Comparison of ENCODE assay signal across 12 mouse cellular contexts in genomic region chr6:144477287-144478064, GRCm38 (mm10).
DNase-seq lines count a peak whose midpoint lies in the region; ATAC-seq lines count a peak whose summit lies in the region.
"Had no signal": no experiment of that assay in that cellular context is flagged by ENCODE, and none has a peak within 500 bp of the region (broad histone marks: within the 10 kb centered on the region; RNA-seq: fewer than 3 reads in every experiment).

No protein-coding gene starts in this region.

- no peak overlapping the region for H3K4me3 ChIP-seq in hindbrain, embryonic 10.5 days
- H3K4me3 ChIP-seq in hindbrain, embryonic 16.5 days (ENCODE audit: low read length), result no peak overlapping the region
- no peak overlapping the region for H3K4me3 ChIP-seq in forebrain, embryonic 16.5 days (replicated peaks; ENCODE audit: low read length)
- H3K4me3 ChIP-seq: limb, embryonic 12.5 days; neural tube, embryonic 12.5 days had no signal

- ATAC-seq in hindbrain, embryonic 16.5 days, result no peak
- ATAC-seq in forebrain, embryonic 16.5 days, result no peak

- WGBS in hindbrain, embryonic 10.5 days, result 75% methylated on average over 16 of the region's 16 CpGs
- WGBS in hindbrain, embryonic 16.5 days, result 46% methylated on average over 16 of the region's 16 CpGs
- WGBS in forebrain, embryonic 16.5 days, result 44% methylated on average over 16 of the region's 16 CpGs

- H3K27me3 ChIP-seq in hindbrain, embryonic 10.5 days (ENCODE audit: insufficient read depth, poor library complexity, severe bottlenecking), result no peaks in the 10 kb centered on the region
- no peaks in the 10 kb centered on the region for H3K27me3 ChIP-seq in hindbrain, embryonic 16.5 days (replicated peaks; ENCODE audit: control insufficient read depth, insufficient read depth, low read length)
- no peaks in the 10 kb centered on the region for H3K27me3 ChIP-seq in forebrain, embryonic 16.5 days (replicated peaks; ENCODE audit: control insufficient read depth, insufficient read depth, low read length)
- H3K27me3 ChIP-seq: limb, embryonic 12.5 days; neural tube, embryonic 12.5 days had no signal

- H3K36me3 ChIP-seq in hindbrain, embryonic 10.5 days, result no peaks in the 10 kb centered on the region
- H3K36me3 ChIP-seq in hindbrain, embryonic 16.5 days (ENCODE audit: control insufficient read depth, insufficient read depth, low read length), result no peaks in the 10 kb centered on the region
- no peaks in the 10 kb centered on the region for H3K36me3 ChIP-seq in forebrain, embryonic 16.5 days (ENCODE audit: control insufficient read depth, insufficient read depth)
- H3K36me3 ChIP-seq: limb, embryonic 12.5 days; neural tube, embryonic 12.5 days had no signal

- H3K4me2 ChIP-seq in hindbrain, embryonic 16.5 days (ENCODE audit: low read length), result no peak overlapping the region
- H3K4me2 ChIP-seq in forebrain, embryonic 16.5 days (ENCODE audit: low read length), result no peak overlapping the region
- H3K4me2 ChIP-seq: limb, embryonic 12.5 days; neural tube, embryonic 12.5 days had no signal

- no peaks in the 10 kb centered on the region for H3K9me3 ChIP-seq in hindbrain, embryonic 10.5 days
- H3K9me3 ChIP-seq in hindbrain, embryonic 16.5 days (ENCODE audit: control insufficient read depth, low read length), result no peaks in the 10 kb centered on the region
- H3K9me3 ChIP-seq in forebrain, embryonic 16.5 days (ENCODE audit: control insufficient read depth, low read length), result peaks cover 3% of the 10 kb centered on the region; the same call in 1 of the 2 replicates
- H3K9me3 ChIP-seq: limb, embryonic 12.5 days had no signal

- H3K4me1 ChIP-seq in hindbrain, embryonic 10.5 days (replicated peaks), result peaks cover 30% of the 10 kb centered on the region
- H3K4me1 ChIP-seq in hindbrain, embryonic 16.5 days (ENCODE audit: control insufficient read depth, insufficient read depth, low read depth, low read length), result peaks cover 8% of the 10 kb centered on the region
- peaks cover 23% of the 10 kb centered on the region for H3K4me1 ChIP-seq in forebrain, embryonic 16.5 days (replicated peaks; ENCODE audit: control insufficient read depth, insufficient read depth, low read length)

- no peak for DNase-seq in hindbrain, embryonic 10.5 days (ENCODE audit: low spot score)
- DNase-seq in right cerebral cortex, postnatal 14 days, result peak; percentile 20
- DNase-seq in right cerebral cortex, postnatal 25 days, result no peak
- peak; percentile 48 for DNase-seq in testis, postnatal 10 days (ENCODE audit: low spot score)
- no peak for DNase-seq in urinary bladder, adult 18-20 months (ENCODE audit: low spot score in 2 of 2)
- DNase-seq: gastrocnemius, postnatal 10 days; kidney, adult 9 months; lung, adult 2 months had no signal

- H3K9ac ChIP-seq in hindbrain, embryonic 16.5 days (ENCODE audit: low read depth, low read length), result no peak overlapping the region
- no peak overlapping the region for H3K9ac ChIP-seq in forebrain, embryonic 16.5 days (replicated peaks; ENCODE audit: low read depth, low read length)
- H3K9ac ChIP-seq: limb, embryonic 12.5 days; neural tube, embryonic 12.5 days had no signal

- H3K27ac ChIP-seq in hindbrain, embryonic 10.5 days, result peak overlapping the region; percentile 40; the same call in 1 of the 2 replicates
- H3K27ac ChIP-seq in hindbrain, embryonic 16.5 days (ENCODE audit: low read depth, low read length), result no peak overlapping the region; the same call in 1 of the 2 replicates
- H3K27ac ChIP-seq in forebrain, embryonic 16.5 days (ENCODE audit: low read length), result peak overlapping the region; percentile 51
- H3K27ac ChIP-seq: limb, embryonic 12.5 days; neural tube, embryonic 12.5 days had no signal

Comparison
In these comparisons a context has a peak if more than half of its experiments do, and no peak if none do; other contexts are left out.
1. DNase-seq: peak in right cerebral cortex, postnatal 14 days (single experiment) and testis, postnatal 10 days (single experiment); none in hindbrain, embryonic 10.5 days (single experiment), right cerebral cortex, postnatal 25 days (single experiment) and urinary bladder, adult 18-20 months (0 of 2).